In genomic region chr6:50498346-50498745, GRCm38 (mm10) we compare ENCODE assay signal across 17 mouse cellular contexts. TPM values are rescaled to one million over a fixed set of nuclear protein-coding genes. Genes with fewer than 3 reads are reported as not detected.
DNase-seq lines count a peak whose midpoint lies in the region; ATAC-seq lines count a peak whose summit lies in the region.
"Had no signal": no experiment of that assay in that cellular context is flagged by ENCODE, and none has a peak within 500 bp of the region (broad histone marks: within the 10 kb centered on the region; RNA-seq: fewer than 3 reads in every experiment).

No protein-coding gene starts in this region.

- H3K36me3 ChIP-seq in heart, embryonic 10.5 days: no peaks in the 10 kb centered on the region
- H3K36me3 ChIP-seq: hindbrain, embryonic 13.5 days; liver, embryonic 13.5 days; midbrain, embryonic 12.5 days; neural tube, embryonic 13.5 days had no signal

- no peaks in the 10 kb centered on the region for H3K9me3 ChIP-seq in heart, embryonic 10.5 days
- H3K9me3 ChIP-seq: hindbrain, embryonic 13.5 days; liver, embryonic 13.5 days; midbrain, embryonic 12.5 days had no signal

- no peak overlapping the region for H3K27ac ChIP-seq in heart, embryonic 10.5 days
- H3K27ac ChIP-seq: hindbrain, embryonic 13.5 days; liver, embryonic 13.5 days; macrophage; midbrain, embryonic 12.5 days; neural tube, embryonic 13.5 days had no signal

- no peaks in the 10 kb centered on the region for H3K4me1 ChIP-seq in heart, embryonic 10.5 days
- H3K4me1 ChIP-seq: hindbrain, embryonic 13.5 days; midbrain, embryonic 12.5 days; neural tube, embryonic 13.5 days had no signal

- H3K27me3 ChIP-seq in heart, embryonic 10.5 days (ENCODE audit: insufficient read depth, poor library complexity, severe bottlenecking): no peaks in the 10 kb centered on the region
- H3K27me3 ChIP-seq: hindbrain, embryonic 13.5 days; liver, embryonic 13.5 days; midbrain, embryonic 12.5 days; neural tube, embryonic 13.5 days had no signal

- DNase-seq in adrenal gland, postnatal 14 days: peak; percentile 23
- DNase-seq in adrenal gland, postnatal 25 days: no peak
- DNase-seq in heart, adult 18-20 months: peak; percentile 63
- no peak for DNase-seq in heart, embryonic 10.5 days (ENCODE audit: low spot score)
- peak; percentile 94 for DNase-seq in 3T3-L1 (ENCODE audit: low read depth, low spot score)
- DNase-seq in heart, adult 8-10 months (ENCODE audit: low spot score): peak; percentile 11
- DNase-seq in embryo, embryonic 10 days (ENCODE audit: low spot score): no peak
- DNase-seq: cerebellum, adult 18-20 months; liver, embryonic 13.5 days; right cerebral cortex, postnatal 14 days had no signal

- whole genome bisulfite sequencing in heart, embryonic 10.5 days: 86% methylated on average over 2 of the region's 2 CpGs

- no peak overlapping the region for H3K4me3 ChIP-seq in heart, embryonic 10.5 days
- H3K4me3 ChIP-seq: erythroblast, embryonic 14.5 days; hindbrain, embryonic 13.5 days; liver, embryonic 13.5 days; midbrain, embryonic 12.5 days; neural tube, embryonic 13.5 days had no signal

- no peak for ATAC-seq in megakaryocyte-erythroid progenitor cell, adult 5-6 weeks (replicated peaks; ENCODE audit: low FRiP score, low TSS enrichment, poor library complexity, severe bottlenecking)
- ATAC-seq: forebrain, embryonic 16.5 days had no signal

RNA-seq across cellular contexts. Expression of gene Osbpl3, which starts 42.3 kb away (rescaled TPM):
- total RNA-seq in adrenal gland, postnatal 14 days (2021): 35.9 and 37.4 TPM in 2 replicates
- 58.9 and 64.9 TPM in 2 replicates for total RNA-seq in adrenal gland, postnatal 25 days (2021)
- 10 to 100 TPM; 23.9 to 25.5 TPM for total RNA-seq in heart, adult 18-20 months (2021)
- polyA plus RNA-seq in heart, embryonic 10.5 days (2016; fragmentation: Nextera tagmentation; extraction: Ambion mirVana): 8.0 and 13.4 TPM in 2 replicates
- total RNA-seq in heart, adult 8-10 months (2022): 10 to 100 TPM; 20.2 to 31.0 (median 25.7) TPM
- 10.9 and 11.1 TPM in 2 replicates for total RNA-seq in megakaryocyte-erythroid progenitor cell, adult 5-6 weeks (2014; fragmentation: Nextera tagmentation)
- 11.5 and 16.4 TPM in 2 replicates for total RNA-seq in megakaryocyte-erythroid progenitor cell, adult 5-6 weeks (2017)
- polyA plus RNA-seq: erythroblast, embryonic 14.5 days had no signal

Comparison
In these comparisons a context has a peak if more than half of its experiments do, and no peak if none do; other contexts are left out.
1. DNase-seq: peak in adrenal gland, postnatal 14 days (single experiment), heart, adult 18-20 months (2 of 2), 3T3-L1 (single experiment) and heart, adult 8-10 months (single experiment); none in adrenal gland, postnatal 25 days (single experiment), heart, embryonic 10.5 days (single experiment) and embryo, embryonic 10 days (single experiment).